Mouse (Mus musculus): Measurements from ENCODE around the gene Tmem63b. TPM values are rescaled to one million over a fixed set of nuclear protein-coding genes. Genes with fewer than 3 reads are reported as not detected.

Tmem63b gene
- polyA plus RNA-seq (2015; fragmentation: Nextera tagmentation; extraction: Ambion mirVana) = 173 and 177 TPM in 2 replicates

- Histone ChIP-seq H3K4me2 (peak within 1 kb of the TSS; percentile 79), H3K27me3 (replicated peaks) (no peaks in the 10 kb centered on the region), H3K36me3 (replicated peaks) (no peaks in the 10 kb centered on the region), H3K9me3 (no peaks in the 10 kb centered on the region), H3K27ac (peak within 1 kb of the TSS; percentile 94), H3K4me1 (peaks cover 34% of the 10 kb centered on the region), H3K4me3 (peak within 1 kb of the TSS; percentile 99), H3K9ac (peak within 1 kb of the TSS; percentile 95)
- 9% methylated on average over 12 of the region's 12 CpGs for WGBS
- ATAC-seq (replicated peaks) = no peak
Observed at GRCm38 (mm10) chr17:45686716-45687115, at the start of gene Tmem63b. Tmem63b (minus strand) TSS chr17:45686905.

DNA sequence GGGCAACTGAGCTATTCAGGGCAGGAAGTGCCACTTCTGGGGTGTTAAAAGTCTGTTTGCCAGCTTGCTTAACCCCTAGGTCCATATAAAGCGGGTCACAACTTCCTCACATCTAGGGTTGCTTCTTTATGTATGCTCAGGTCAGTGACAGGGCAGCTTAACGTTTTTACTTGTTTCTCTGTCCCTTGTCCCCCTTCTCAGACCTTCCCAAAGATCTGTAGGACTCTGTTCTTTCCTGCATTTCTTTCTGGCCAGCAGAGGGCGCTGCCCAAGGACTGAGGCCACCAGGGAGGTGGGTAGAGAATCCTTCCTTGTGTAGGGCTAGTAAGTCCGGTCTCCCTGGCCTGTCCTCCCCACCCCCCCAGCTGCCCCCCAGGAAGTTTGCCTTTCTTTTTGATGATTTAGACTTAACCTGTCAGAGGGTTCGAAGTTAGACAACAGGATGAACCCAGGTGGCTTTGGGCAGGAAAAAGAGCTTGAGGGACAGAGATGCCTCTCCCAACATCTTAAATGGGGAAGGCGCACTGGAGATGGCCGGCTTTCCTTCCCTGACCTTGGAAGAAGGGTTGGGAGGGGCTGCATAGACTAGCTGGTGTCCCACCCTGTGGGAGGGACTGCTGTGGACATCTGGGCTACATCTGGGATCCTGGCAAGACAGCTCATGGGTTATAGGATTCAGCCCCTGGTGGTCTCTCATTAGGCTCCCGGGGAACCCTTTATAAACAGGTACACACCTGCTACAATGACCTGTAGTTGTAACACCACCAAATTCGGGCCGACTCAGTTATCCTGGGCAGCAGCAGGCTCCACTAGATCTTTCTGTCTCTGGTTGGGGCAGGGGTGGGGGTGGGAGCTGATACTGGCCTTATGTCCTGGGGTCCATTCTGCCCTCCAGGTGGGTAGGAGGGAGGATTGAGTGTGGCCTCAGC lies 48.9 kb upstream of the Tmem63b start:
- Histone ChIP-seq H3K36me3 (replicated peaks) (no peaks in the 10 kb centered on the region), H3K9ac (peak overlapping the region; percentile 67), H3K4me3 (peak overlapping the region; percentile 49), H3K9me3 (no peaks in the 10 kb centered on the region), H3K27ac (peak overlapping the region; percentile 94), H3K4me2 (peak overlapping the region; percentile 79), H3K27me3 (replicated peaks) (0 out of 2 replicates have a peak, but pooled peaks cover 7% of the 10 kb centered on the region), H3K4me1 (peaks cover 39% of the 10 kb centered on the region)
- WGBS = 9% methylated on average over 10 of the region's 10 CpGs
- peak; percentile 15 for ATAC-seq (replicated peaks)

- no peak overlapping the region; the same call in 1 of the 2 replicates for H3K9ac ChIP-seq
- WGBS = 61% methylated on average over 4 of the region's 4 CpGs
- 0 out of 2 replicates have a peak, but pooled peaks cover 7% of the 10 kb centered on the region for H3K27me3 ChIP-seq (replicated peaks)
- no peak overlapping the region for H3K4me2 ChIP-seq
- no peaks in the 10 kb centered on the region for H3K9me3 ChIP-seq
- no peak overlapping the region for H3K4me3 ChIP-seq
- peak overlapping the region; percentile 51 for H3K27ac ChIP-seq
- ATAC-seq (replicated peaks) = no peak
- H3K36me3 ChIP-seq (replicated peaks) = no peaks in the 10 kb centered on the region
- peaks cover 39% of the 10 kb centered on the region for H3K4me1 ChIP-seq
Observed at GRCm38 (mm10) chr17:45734881-45735280, 48.2 kb upstream of the Tmem63b start.

GRCm38 (mm10) chr17:45734333-45734732 lies 47.6 kb upstream of the Tmem63b start:
- Histone ChIP-seq H3K9ac (no peak overlapping the region), H3K27me3 (replicated peaks) (0 out of 2 replicates have a peak, but pooled peaks cover 7% of the 10 kb centered on the region), H3K4me3 (0 out of 2 replicates have a peak overlapping the region, but pooled peaks have one; percentile 32), H3K4me1 (peaks cover 39% of the 10 kb centered on the region), H3K27ac (peak overlapping the region; percentile 51; the same call in 1 of the 2 replicates), H3K4me2 (peak overlapping the region; percentile 79), H3K9me3 (no peaks in the 10 kb centered on the region), H3K36me3 (replicated peaks) (no peaks in the 10 kb centered on the region)
- 12% methylated on average over 3 of the region's 3 CpGs for WGBS
- no peak for ATAC-seq (replicated peaks)

- under 1% methylated on average over 41 of the region's 41 CpGs for WGBS
- H3K27ac ChIP-seq = peak within 1 kb of the TSS; percentile 54
- peak within 1 kb of the TSS; percentile 41 for H3K9ac ChIP-seq
- H3K27me3 ChIP-seq (replicated peaks) = 0 out of 2 replicates have a peak, but pooled peaks cover 7% of the 10 kb centered on the region
- H3K9me3 ChIP-seq = no peaks in the 10 kb centered on the region
- no peak for ATAC-seq (replicated peaks)
- no peaks in the 10 kb centered on the region for H3K36me3 ChIP-seq (replicated peaks)
- peak within 1 kb of the TSS; percentile 79 for H3K4me2 ChIP-seq
- peaks cover 39% of the 10 kb centered on the region for H3K4me1 ChIP-seq
- H3K4me3 ChIP-seq = peak within 1 kb of the TSS; percentile 32
Observed at GRCm38 (mm10) chr17:45733735-45734301, 47.1 kb upstream of the Tmem63b start, which contains the start of gene 1600014C23Rik. 1600014C23Rik (minus strand) TSS chr17:45733844.

DNA sequence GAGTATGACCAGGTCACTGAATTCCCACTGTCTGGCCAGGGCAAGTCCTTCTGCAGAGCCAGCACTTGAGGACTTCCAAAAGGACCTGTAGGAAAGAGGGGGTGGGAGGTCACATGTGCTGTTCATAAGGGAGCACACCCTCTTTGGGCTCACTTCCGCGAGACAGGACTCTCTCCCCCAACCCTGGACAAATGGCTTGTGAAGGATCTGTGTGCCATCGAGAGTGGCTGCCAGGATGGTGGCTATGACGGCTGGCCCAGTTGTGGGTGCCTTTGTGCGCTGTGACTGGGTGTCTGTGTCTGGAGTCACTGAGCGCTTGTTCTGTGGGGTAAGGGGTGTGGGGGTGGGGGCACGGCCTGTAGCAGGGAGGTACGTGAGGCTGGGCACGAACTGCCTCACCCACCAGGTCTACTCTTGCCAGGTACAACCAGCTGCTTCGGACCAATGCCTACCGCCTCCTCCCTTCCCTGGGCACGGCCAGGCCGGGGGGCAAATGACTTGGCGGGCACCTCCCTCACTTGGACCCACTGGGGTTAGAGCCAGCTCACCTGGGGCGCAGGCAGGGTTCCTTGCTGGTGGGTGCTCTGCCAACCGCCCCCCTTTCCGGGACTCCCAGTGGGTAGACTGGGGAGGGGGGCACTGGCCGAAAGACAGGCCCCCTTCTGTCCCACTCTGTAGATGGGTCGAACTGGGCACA lies 46.5 kb upstream of the Tmem63b start:
- H3K27me3 ChIP-seq (replicated peaks) = 0 out of 2 replicates have a peak, but pooled peaks cover 7% of the 10 kb centered on the region
- peaks cover 39% of the 10 kb centered on the region for H3K4me1 ChIP-seq
- peak; percentile 32 for ATAC-seq (replicated peaks)
- 53% methylated on average over 19 of the region's 19 CpGs for WGBS
- H3K4me2 ChIP-seq = peak overlapping the region; percentile 79
- peak overlapping the region; percentile 41; the same call in 1 of the 2 replicates for H3K9ac ChIP-seq
- peak overlapping the region; percentile 54; the same call in 1 of the 2 replicates for H3K27ac ChIP-seq
- H3K9me3 ChIP-seq = no peaks in the 10 kb centered on the region
- H3K4me3 ChIP-seq = 0 out of 2 replicates have a peak overlapping the region, but pooled peaks have one; percentile 32
- no peaks in the 10 kb centered on the region for H3K36me3 ChIP-seq (replicated peaks)

DNA sequence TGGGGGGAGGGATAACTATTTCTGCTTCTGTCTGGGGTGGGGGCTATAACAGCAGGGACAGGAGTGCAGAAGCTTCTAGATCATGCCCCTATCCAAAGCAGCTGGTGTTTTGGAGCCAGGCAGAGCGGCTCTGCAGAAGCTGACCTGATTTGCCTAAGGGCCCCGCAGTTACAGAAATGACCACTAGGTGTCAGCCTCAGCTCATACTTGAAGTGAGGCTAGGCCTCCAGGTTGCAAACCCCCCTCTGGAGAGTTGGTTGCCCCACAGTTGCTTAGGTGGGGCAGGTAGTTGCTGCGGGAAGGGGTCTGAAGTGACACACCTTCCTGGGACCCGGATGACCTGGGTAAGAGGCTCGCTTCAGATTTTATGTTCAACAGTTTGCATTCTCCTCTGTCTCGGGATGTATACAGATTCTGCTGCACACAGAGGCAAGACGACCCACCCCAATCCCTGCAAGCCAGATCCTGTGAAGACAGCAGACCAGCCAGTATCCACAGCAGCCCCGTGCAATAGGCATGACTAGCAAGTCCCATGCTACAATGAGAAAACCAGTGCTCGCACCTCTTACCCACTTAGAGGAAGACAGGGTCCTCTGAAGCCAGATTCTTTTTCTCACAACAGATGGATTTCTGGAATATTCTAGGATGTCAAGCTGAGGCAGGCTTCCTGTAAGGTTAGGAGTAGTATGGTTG lies 44.6 kb upstream of the Tmem63b start:
- no peak overlapping the region for H3K4me2 ChIP-seq
- no peaks in the 10 kb centered on the region for H3K36me3 ChIP-seq (replicated peaks)
- H3K9ac ChIP-seq = no peak overlapping the region
- H3K9me3 ChIP-seq = no peaks in the 10 kb centered on the region
- H3K4me3 ChIP-seq = no peak overlapping the region
- H3K27me3 ChIP-seq (replicated peaks) = 0 out of 2 replicates have a peak, but pooled peaks cover 7% of the 10 kb centered on the region
- ATAC-seq (replicated peaks) = peak; percentile 6; the same call in 1 of the 2 replicates
- peaks cover 31% of the 10 kb centered on the region for H3K4me1 ChIP-seq
- WGBS = 21% methylated on average over 9 of the region's 9 CpGs
- no peak overlapping the region for H3K27ac ChIP-seq

DNA sequence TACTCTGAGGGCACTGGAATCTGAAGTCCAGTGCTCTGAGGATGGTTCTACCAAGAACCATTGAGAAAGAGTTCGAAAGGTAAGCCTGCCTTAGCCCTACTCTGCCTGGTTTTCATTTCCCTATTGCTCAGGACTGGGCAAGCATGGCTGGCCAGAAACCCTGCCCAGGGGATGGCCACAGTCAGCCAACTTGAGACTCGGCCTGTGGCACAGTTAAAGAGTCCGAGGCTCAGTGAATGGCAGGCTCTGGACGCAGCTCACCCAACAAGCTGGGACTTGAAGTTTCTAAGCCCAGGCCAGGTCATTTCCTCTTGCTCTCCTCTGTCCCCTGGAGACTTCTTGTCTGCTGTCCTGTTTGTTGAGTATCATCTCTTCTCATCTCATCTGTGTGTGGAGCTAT lies 44.0 kb upstream of the Tmem63b start:
- no peak overlapping the region for H3K4me3 ChIP-seq
- H3K9me3 ChIP-seq = no peaks in the 10 kb centered on the region
- 89% methylated on average over 4 of the region's 4 CpGs for WGBS
- H3K27me3 ChIP-seq (replicated peaks) = 0 out of 2 replicates have a peak, but pooled peaks cover 7% of the 10 kb centered on the region
- H3K4me1 ChIP-seq = peaks cover 25% of the 10 kb centered on the region
- no peak overlapping the region for H3K9ac ChIP-seq
- no peak overlapping the region for H3K4me2 ChIP-seq
- ATAC-seq (replicated peaks) = no peak
- no peak overlapping the region for H3K27ac ChIP-seq
- H3K36me3 ChIP-seq (replicated peaks) = no peaks in the 10 kb centered on the region

- ATAC-seq (replicated peaks) = no peak
- Histone ChIP-seq H3K9me3 (no peaks in the 10 kb centered on the region), H3K4me2 (no peak overlapping the region), H3K9ac (no peak overlapping the region; the same call in 1 of the 2 replicates), H3K36me3 (replicated peaks) (no peaks in the 10 kb centered on the region), H3K4me3 (no peak overlapping the region), H3K27me3 (replicated peaks) (0 out of 2 replicates have a peak, but pooled peaks cover 7% of the 10 kb centered on the region), H3K4me1 (peaks cover 12% of the 10 kb centered on the region), H3K27ac (no peak overlapping the region)
- WGBS = 63% methylated on average over 10 of the region's 10 CpGs
Observed at GRCm38 (mm10) chr17:45729387-45729786, 42.7 kb upstream of the Tmem63b start.

GRCm38 (mm10) chr17:45727983-45728723 lies 41.4 kb upstream of the Tmem63b start:
- ATAC-seq (replicated peaks) = no peak
- H3K9me3 ChIP-seq = no peaks in the 10 kb centered on the region
- H3K27ac ChIP-seq = no peak overlapping the region
- H3K36me3 ChIP-seq (replicated peaks) = no peaks in the 10 kb centered on the region
- 0 out of 2 replicates have a peak, but pooled peaks cover 3% of the 10 kb centered on the region for H3K27me3 ChIP-seq (replicated peaks)
- H3K9ac ChIP-seq = no peak overlapping the region
- no peak overlapping the region for H3K4me2 ChIP-seq
- peaks cover 5% of the 10 kb centered on the region for H3K4me1 ChIP-seq
- H3K4me3 ChIP-seq = no peak overlapping the region
- WGBS = 66% methylated on average over 8 of the region's 8 CpGs

GRCm38 (mm10) chr17:45727481-45727880 lies 40.8 kb upstream of the Tmem63b start:
- no peak overlapping the region for H3K4me2 ChIP-seq
- no peaks in the 10 kb centered on the region for H3K9me3 ChIP-seq
- no peak overlapping the region for H3K9ac ChIP-seq
- WGBS = 82% methylated on average over 2 of the region's 2 CpGs
- peaks cover 11% of the 10 kb centered on the region for H3K4me1 ChIP-seq
- no peak overlapping the region for H3K4me3 ChIP-seq
- ATAC-seq (replicated peaks) = no peak
- H3K27me3 ChIP-seq (replicated peaks) = no peaks in the 10 kb centered on the region
- H3K36me3 ChIP-seq (replicated peaks) = no peaks in the 10 kb centered on the region
- no peak overlapping the region for H3K27ac ChIP-seq

Measured in midbrain, embryonic 15.5 days (tissue).